Mouse (Mus musculus) Muller cell, postnatal 12 days (primary cell): Measurements from ENCODE around the gene Rimbp3.
A peak's percentile ranks its signal among the peaks of the same experiment; 100 is the strongest.

Source experiments
- DNase-seq: peaks from one replicate; pipeline ENCODE4 v3.0.0-alpha.2; 2015; ENCODE audit errors: inconsistent ontology term

Rimbp3 gene

GRCm38 (mm10) chr16:17255270-17255669 lies 46.9 kb downstream of the Rimbp3 start:
- no peak for DNase-seq

GRCm38 (mm10) chr16:17257359-17257821 lies 49.0 kb downstream of the Rimbp3 start:
- DNase-seq, result peak; percentile 44

GRCm38 (mm10) chr16:17258917-17259316 lies 50.5 kb downstream of the Rimbp3 start:
- no peak for DNase-seq

- DNase-seq, result no peak
Measured at GRCm38 (mm10) chr16:17261341-17261740, 52.9 kb downstream of the Rimbp3 start.
